Mouse (Mus musculus) embryonic fibroblast, embryonic 13.5 days (primary cell): ENCODE measurements around the gene Sh3gl1.

Experiments used
- CTCF ChIP-seq: IDR thresholded peaks from 2 replicates; pipeline ENCODE4 v1.5.1; 2011; ENCODE audit warnings: mild to moderate bottlenecking, control low read depth, low read length, moderate library complexity, borderline replicate concordance; ENCODE audit not compliant: insufficient read depth
- POLR2A ChIP-seq: IDR thresholded peaks from 2 replicates; pipeline ENCODE4 v1.6.1; 2011; ENCODE audit warnings: low read depth, mild to moderate bottlenecking, control low read depth, low read length, moderate library complexity

DNA sequence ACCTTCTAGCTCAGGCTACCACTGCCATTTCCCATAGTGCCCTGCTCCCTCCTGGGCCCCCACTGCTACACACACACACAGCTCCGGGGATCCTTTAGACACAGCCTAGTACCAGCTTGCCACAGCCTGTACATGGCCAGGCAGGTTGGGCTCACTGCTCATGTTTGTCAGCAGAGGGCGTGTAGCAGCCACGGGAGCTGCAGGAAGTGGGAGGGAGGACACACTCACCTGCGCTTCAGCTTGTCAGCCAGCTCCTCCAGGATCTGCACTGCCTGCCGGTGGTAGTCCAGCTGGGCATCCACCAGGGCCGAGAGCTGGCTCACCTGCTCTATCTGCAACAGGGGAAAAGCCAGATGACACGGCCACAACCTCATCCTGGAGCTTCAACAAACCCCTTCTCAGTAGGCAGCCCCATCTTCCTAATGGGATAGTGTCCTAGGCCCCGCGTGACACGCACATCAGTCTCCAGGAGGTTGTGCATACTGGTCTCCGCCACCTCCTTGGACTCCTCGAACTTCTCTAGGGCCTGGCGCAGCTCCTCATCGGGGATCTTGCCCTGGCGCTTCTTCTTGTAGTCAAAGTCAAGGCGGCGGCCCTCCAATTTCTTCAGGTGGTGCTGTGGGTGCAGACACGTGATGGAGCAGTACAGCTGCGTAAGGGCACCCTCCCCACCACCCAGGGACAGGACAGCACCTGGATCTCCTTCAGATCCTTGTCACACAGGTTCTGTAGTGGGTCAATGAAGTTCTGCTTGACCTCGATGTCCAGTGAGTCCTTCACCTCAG lies 17.9 kb downstream of the Sh3gl1 start:
- peak; percentile 89; the same call in 1 of the 2 replicates for TF ChIP-seq CTCF
- peak; percentile 37; the same call in 1 of the 2 replicates for TF ChIP-seq POLR2A
